Mouse (Mus musculus) ovary, postnatal 10 days (tissue): ENCODE data around the gene Dnaaf1.

ENCODE experiments used
- DNase-seq: peaks from one replicate; pipeline ENCODE4 v3.0.0; 2022; ENCODE audit warnings: low spot score

Dnaaf1 gene

GRCm38 (mm10) chr8:119623744-119624143 is 48.7 kb downstream of the Dnaaf1 start:
- no peak for DNase-seq

- DNase-seq = no peak
Observed at GRCm38 (mm10) chr8:119624916-119625315, 49.9 kb downstream of the Dnaaf1 start.

GRCm38 (mm10) chr8:119625788-119626187 is 50.8 kb downstream of the Dnaaf1 start:
- DNase-seq = no peak

- no peak for DNase-seq
Observed at GRCm38 (mm10) chr8:119627199-119627598, 52.2 kb downstream of the Dnaaf1 start.

GRCm38 (mm10) chr8:119627613-119628359 is 52.8 kb downstream of the Dnaaf1 start:
- DNase-seq = no peak

- no peak for DNase-seq
Observed at GRCm38 (mm10) chr8:119630841-119631240, 55.8 kb downstream of the Dnaaf1 start.

- no peak for DNase-seq
Observed at GRCm38 (mm10) chr8:119632246-119632645, 57.2 kb downstream of the Dnaaf1 start.

GRCm38 (mm10) chr8:119632909-119633308 is 57.9 kb downstream of the Dnaaf1 start:
- no peak for DNase-seq

- DNase-seq = no peak
Observed at GRCm38 (mm10) chr8:119634616-119635336, 59.7 kb downstream of the Dnaaf1 start.

- no peak for DNase-seq
Observed at GRCm38 (mm10) chr8:119635378-119635777, 60.3 kb downstream of the Dnaaf1 start, which contains the start of gene Kcng4. Gene Kcng4, minus strand, starts transcription at chr8:119635680.

GRCm38 (mm10) chr8:119635958-119636357 is 60.9 kb downstream of the Dnaaf1 start:
- DNase-seq = no peak

- no peak for DNase-seq
Observed at GRCm38 (mm10) chr8:119636766-119637165, 61.7 kb downstream of the Dnaaf1 start.

GRCm38 (mm10) chr8:119637381-119637780 is 62.3 kb downstream of the Dnaaf1 start:
- no peak for DNase-seq

GRCm38 (mm10) chr8:119638261-119638660 is 63.2 kb downstream of the Dnaaf1 start:
- DNase-seq = no peak

- no peak for DNase-seq
Observed at GRCm38 (mm10) chr8:119639798-119640197, 64.8 kb downstream of the Dnaaf1 start.

- no peak for DNase-seq
Observed at GRCm38 (mm10) chr8:119641058-119641457, 66.0 kb downstream of the Dnaaf1 start.

- DNase-seq = no peak
Observed at GRCm38 (mm10) chr8:119642960-119643359, 67.9 kb downstream of the Dnaaf1 start.

GRCm38 (mm10) chr8:119644429-119644960 is 69.5 kb downstream of the Dnaaf1 start:
- no peak for DNase-seq

- DNase-seq = no peak
Observed at GRCm38 (mm10) chr8:119644981-119645597, 70.1 kb downstream of the Dnaaf1 start.

GRCm38 (mm10) chr8:119646197-119646596 is 71.2 kb downstream of the Dnaaf1 start:
- no peak for DNase-seq

- no peak for DNase-seq
Observed at GRCm38 (mm10) chr8:119646846-119647245, 71.8 kb downstream of the Dnaaf1 start.
